Mouse (Mus musculus): ENCODE measurements around the gene Syt9.
"Not testable (repeated sequence)": the region's sequence is repeated elsewhere in the genome, so short reads cannot be mapped to it uniquely, and the experiment has no call there.

Gene Syt9

GRCm38 (mm10) chr7:107461699-107462440 lies 91.3 kb downstream of the Syt9 start:
- no peak for DNase-seq (ENCODE audit: low spot score in 2 of 2)

- no peak for DNase-seq (ENCODE audit: low spot score in 2 of 2)
Measured at GRCm38 (mm10) chr7:107462962-107463361, 92.4 kb downstream of the Syt9 start.

GRCm38 (mm10) chr7:107465081-107465480 lies 94.6 kb downstream of the Syt9 start:
- no peak for DNase-seq (ENCODE audit: low spot score in 2 of 2)

- no peak for DNase-seq (ENCODE audit: low spot score in 2 of 2)
Measured at GRCm38 (mm10) chr7:107478979-107479965, 108.7 kb downstream of the Syt9 start.

GRCm38 (mm10) chr7:107485709-107486108 lies 115.2 kb downstream of the Syt9 start:
- DNase-seq (ENCODE audit: low spot score in 2 of 2): not testable (repeated sequence)

GRCm38 (mm10) chr7:107495428-107495827 lies 124.9 kb downstream of the Syt9 start:
- DNase-seq (ENCODE audit: low spot score in 2 of 2): no peak

- DNase-seq (ENCODE audit: low spot score in 2 of 2): peak; percentile 18 to 36
Measured at GRCm38 (mm10) chr7:107496923-107497322, 126.4 kb downstream of the Syt9 start.

GRCm38 (mm10) chr7:107500641-107501040 lies 130.1 kb downstream of the Syt9 start:
- DNase-seq (ENCODE audit: low spot score in 2 of 2): no peak

- DNase-seq (ENCODE audit: low spot score in 2 of 2): peak in 1 of 2 experiments; percentile 7
Measured at GRCm38 (mm10) chr7:107504761-107505712, 134.5 kb downstream of the Syt9 start.

GRCm38 (mm10) chr7:107507920-107508319 lies 137.4 kb downstream of the Syt9 start:
- no peak for DNase-seq (ENCODE audit: low spot score in 2 of 2)

GRCm38 (mm10) chr7:107509740-107510139 lies 139.2 kb downstream of the Syt9 start:
- no peak for DNase-seq (ENCODE audit: low spot score in 2 of 2)

GRCm38 (mm10) chr7:107516704-107517410 lies 146.3 kb downstream of the Syt9 start:
- no peak for DNase-seq (ENCODE audit: low spot score in 2 of 2)

GRCm38 (mm10) chr7:107519256-107520025 lies 148.9 kb downstream of the Syt9 start:
- no peak for DNase-seq (ENCODE audit: low spot score in 2 of 2)

- DNase-seq (ENCODE audit: low spot score in 2 of 2): no peak
Measured at GRCm38 (mm10) chr7:107521411-107521810, 150.9 kb downstream of the Syt9 start.

GRCm38 (mm10) chr7:107526299-107526698 lies 155.8 kb downstream of the Syt9 start:
- peak; percentile 69 to 73 for DNase-seq (ENCODE audit: low spot score in 2 of 2)

- no peak for DNase-seq (ENCODE audit: low spot score in 2 of 2)
Measured at GRCm38 (mm10) chr7:107528169-107528772, 157.7 kb downstream of the Syt9 start.

GRCm38 (mm10) chr7:107529364-107529763 lies 158.8 kb downstream of the Syt9 start:
- no peak for DNase-seq (ENCODE audit: low spot score in 2 of 2)

- no peak for DNase-seq (ENCODE audit: low spot score in 2 of 2)
Measured at GRCm38 (mm10) chr7:107535311-107535710, 164.8 kb downstream of the Syt9 start.

- no peak for DNase-seq (ENCODE audit: low spot score in 2 of 2)
Measured at GRCm38 (mm10) chr7:107536516-107536915, 166.0 kb downstream of the Syt9 start.

GRCm38 (mm10) chr7:107540034-107540433 lies 169.5 kb downstream of the Syt9 start:
- no peak for DNase-seq (ENCODE audit: low spot score in 2 of 2)
